In the genomic region with DNA sequence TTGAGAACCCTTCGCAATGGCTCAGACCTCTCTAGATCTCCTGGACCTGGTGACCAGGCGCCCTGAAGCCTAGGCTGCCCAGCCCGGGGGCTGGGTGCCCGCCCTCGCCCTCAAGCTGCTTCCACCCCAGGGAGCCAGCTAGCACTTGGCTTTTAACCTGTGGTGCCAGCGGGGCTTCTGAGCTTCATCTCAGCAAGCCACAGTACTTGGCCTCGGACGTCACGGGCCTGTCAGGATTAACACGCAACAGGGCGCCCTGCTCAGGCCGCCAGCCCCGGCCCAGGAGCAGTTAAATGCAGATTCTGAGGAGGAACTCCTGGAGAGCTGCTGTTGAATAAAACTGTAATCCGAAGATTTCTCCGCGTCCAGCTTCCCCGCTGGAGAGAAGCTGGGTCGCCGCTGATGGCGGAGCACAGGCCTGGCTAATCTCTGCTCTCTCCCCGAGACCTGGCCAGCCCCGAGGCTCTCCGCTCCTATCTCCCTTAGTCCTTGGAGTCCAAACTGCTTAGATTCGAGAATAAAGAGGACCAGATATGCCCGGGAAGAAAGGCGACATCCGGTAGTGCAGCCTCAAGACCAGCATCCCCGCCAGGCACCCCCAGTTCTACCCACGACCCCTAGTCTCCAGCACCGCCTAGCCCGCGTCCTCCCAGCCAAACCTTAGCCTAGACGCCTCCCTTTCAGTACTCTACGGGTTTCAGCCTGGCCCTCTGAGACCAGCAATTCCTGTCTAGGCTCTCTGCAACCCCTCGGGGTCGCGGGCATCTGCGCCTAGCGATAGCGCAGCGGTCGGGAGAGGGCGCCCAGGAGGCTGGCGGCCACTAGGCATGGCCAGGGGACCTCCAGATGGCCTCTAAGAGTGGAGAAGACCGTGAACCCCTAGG, we compare ENCODE assay signal across 8 mouse cellular contexts. TPM values are rescaled to one million over a fixed set of nuclear protein-coding genes. Genes with fewer than 3 reads are reported as not detected.
DNase-seq lines count a peak whose midpoint lies in the region; ATAC-seq lines count a peak whose summit lies in the region.

No protein-coding gene starts in this region.

- intact Hi-C loops in left cerebral cortex, postnatal 4 days (cut with DNase I): no loop called here
- intact Hi-C loops in gastrocnemius, postnatal 36 days (cut with DNase I): no loop called here

- H3K4me2 ChIP-seq in heart, embryonic 15.5 days: peak overlapping the region; percentile 62
- H3K4me2 ChIP-seq in limb, embryonic 13.5 days (replicated peaks): peak overlapping the region; percentile 55
- peak overlapping the region; percentile 92 for H3K4me2 ChIP-seq in neural tube, embryonic 12.5 days (replicated peaks)

- peaks cover 49% of the 10 kb centered on the region for H3K4me1 ChIP-seq in heart, embryonic 15.5 days (replicated peaks)
- peaks cover 9% of the 10 kb centered on the region; the same call in 1 of the 2 replicates for H3K4me1 ChIP-seq in limb, embryonic 13.5 days
- peaks cover 59% of the 10 kb centered on the region for H3K4me1 ChIP-seq in neural tube, embryonic 12.5 days

- peak overlapping the region; percentile 77 for H3K27ac ChIP-seq in heart, embryonic 15.5 days
- H3K27ac ChIP-seq in limb, embryonic 13.5 days: no peak overlapping the region
- peak overlapping the region; percentile 74; the same call in 1 of the 2 replicates for H3K27ac ChIP-seq in neural tube, embryonic 12.5 days

- DNase-seq in left cerebral cortex, postnatal 4 days: peak; percentile 62
- DNase-seq in left cerebral cortex, adult 18-20 months (ENCODE audit: low spot score in 2 of 2): no peak
- DNase-seq in embryo, embryonic 10 days (ENCODE audit: low spot score): peak; percentile 69
- DNase-seq in gastrocnemius, postnatal 36 days: no peak
- DNase-seq in ovary, adult 18-20 months (ENCODE audit: low spot score): no peak

- no peaks in the 10 kb centered on the region for H3K9me3 ChIP-seq in heart, embryonic 15.5 days (replicated peaks)
- no peaks in the 10 kb centered on the region for H3K9me3 ChIP-seq in limb, embryonic 13.5 days
- no peaks in the 10 kb centered on the region for H3K9me3 ChIP-seq in neural tube, embryonic 12.5 days

- H3K4me3 ChIP-seq in heart, embryonic 15.5 days: peak overlapping the region; percentile 34
- H3K4me3 ChIP-seq in limb, embryonic 13.5 days: peak overlapping the region; percentile 27
- peak overlapping the region; percentile 37 for H3K4me3 ChIP-seq in neural tube, embryonic 12.5 days

- peak overlapping the region; percentile 51 for H3K9ac ChIP-seq in heart, embryonic 15.5 days
- H3K9ac ChIP-seq in limb, embryonic 13.5 days: peak overlapping the region; percentile 31; the same call in 1 of the 2 replicates
- H3K9ac ChIP-seq in neural tube, embryonic 12.5 days: peak overlapping the region; percentile 75

- H3K36me3 ChIP-seq in heart, embryonic 15.5 days: no peaks in the 10 kb centered on the region; the same call in 1 of the 2 replicates
- no peaks in the 10 kb centered on the region for H3K36me3 ChIP-seq in limb, embryonic 13.5 days
- H3K36me3 ChIP-seq in neural tube, embryonic 12.5 days: peaks cover 3% of the 10 kb centered on the region; the same call in 1 of the 2 replicates

- WGBS in heart, embryonic 15.5 days: 22% methylated on average over 45 of the region's 45 CpGs
- 19% methylated on average over 45 of the region's 45 CpGs for WGBS in limb, embryonic 13.5 days
- WGBS in neural tube, embryonic 12.5 days: 8% methylated on average over 45 of the region's 45 CpGs

- ATAC-seq in heart, embryonic 15.5 days (replicated peaks; ENCODE audit: insufficient number of reproducible peaks, insufficient read depth, low FRiP score, low read depth): peak; percentile 45
- ATAC-seq in limb, embryonic 13.5 days (ENCODE audit: low FRiP score, low read depth): no peak
- ATAC-seq in neural tube, embryonic 12.5 days (ENCODE audit: low FRiP score, low read depth): peak; percentile 34; the same call in 1 of the 2 replicates

- H3K27me3 ChIP-seq in heart, embryonic 15.5 days: no peaks in the 10 kb centered on the region
- peaks cover 80% of the 10 kb centered on the region for H3K27me3 ChIP-seq in limb, embryonic 13.5 days
- no peaks in the 10 kb centered on the region for H3K27me3 ChIP-seq in neural tube, embryonic 12.5 days (replicated peaks)

RNA-seq across cellular contexts. Expression of a gene that starts 11.0 kb away (rescaled TPM):
- 1 to 10 TPM; 9.1 to 9.7 TPM for total RNA-seq in left cerebral cortex, postnatal 4 days (2021)
- 1 to 10 TPM; 5.2 to 7.9 TPM for total RNA-seq in left cerebral cortex, adult 18-20 months (2021)
- 51.8 and 67.7 TPM in 2 replicates for polyA plus RNA-seq in heart, embryonic 15.5 days (2015; fragmentation: Nextera tagmentation; extraction: Ambion mirVana)
- 20.9 and 24.5 TPM in 2 replicates for polyA plus RNA-seq in limb, embryonic 13.5 days (2015; fragmentation: Nextera tagmentation; extraction: Ambion mirVana)
- polyA plus RNA-seq in neural tube, embryonic 12.5 days (2016; fragmentation: Nextera tagmentation; extraction: Ambion mirVana): 188 and 191 TPM in 2 replicates
- 1 to 10 TPM; 2.8 to 4.0 TPM for total RNA-seq in gastrocnemius, postnatal 36 days (2021)

Comparison
In these comparisons a context has a peak if more than half of its experiments do, and no peak if none do; other contexts are left out.
1. DNase-seq: peak in left cerebral cortex, postnatal 4 days (single experiment) and embryo, embryonic 10 days (single experiment); none in left cerebral cortex, adult 18-20 months (0 of 2), gastrocnemius, postnatal 36 days (0 of 2) and ovary, adult 18-20 months (single experiment).
2. Peak in every context shown above with its lines, with median percentiles within 50 percentile points of each other: H3K4me2 ChIP-seq, H3K4me3 ChIP-seq and H3K9ac ChIP-seq.